Mouse (Mus musculus): ENCODE measurements at regions not wholly inside any gene's neighbourhood (a gene's known extent, or its start where the extent isn't known, plus 50 kb on each side); places are given as distances from the start of the nearest gene placed in this dataset.

- no peak for DNase-seq (ENCODE audit: low spot score)
- no peak for ATAC-seq
- H3K4me3 ChIP-seq (ENCODE audit: low read depth, low read length): no peak overlapping the region
- H3K9me3 ChIP-seq (ENCODE audit: low read length): no peaks in the 10 kb centered on the region
- no peak overlapping the region for H3K4me2 ChIP-seq (replicated peaks; ENCODE audit: low read depth, low read length)
- H3K27ac ChIP-seq (ENCODE audit: low read length): no peak overlapping the region
- TF ChIP-seq EP300 (IDR thresholded peaks at IDR 0.05) (no peak), CTCF (IDR thresholded peaks at IDR 0.05) (no peak)
- no peaks in the 10 kb centered on the region for H3K36me3 ChIP-seq (ENCODE audit: insufficient read depth, low read length)
- no peaks in the 10 kb centered on the region for H3K27me3 ChIP-seq (replicated peaks; ENCODE audit: insufficient read depth, low read length)
- WGBS: 39% methylated on average over 6 of the region's 6 CpGs
- no peak overlapping the region for H3K9ac ChIP-seq (replicated peaks; ENCODE audit: low read depth)
- H3K4me1 ChIP-seq (ENCODE audit: insufficient read depth, low read depth, low read length): no peaks in the 10 kb centered on the region
Observed at GRCm38 (mm10) chr5:91751168-91751567, 211.7 kb downstream of the Rchy1 start.

GRCm38 (mm10) chr5:91746077-91746476, 216.8 kb downstream of the Rchy1 start:
- no peaks in the 10 kb centered on the region for H3K4me1 ChIP-seq (ENCODE audit: insufficient read depth, low read depth, low read length)
- no peak overlapping the region for H3K4me3 ChIP-seq (ENCODE audit: low read depth, low read length)
- DNase-seq (ENCODE audit: low spot score): no peak
- no peak for ATAC-seq
- no peaks in the 10 kb centered on the region for H3K9me3 ChIP-seq (ENCODE audit: low read length)
- 57% methylated on average over 5 of the region's 5 CpGs for WGBS
- H3K27me3 ChIP-seq (replicated peaks; ENCODE audit: insufficient read depth, low read length): no peaks in the 10 kb centered on the region
- H3K27ac ChIP-seq (ENCODE audit: low read length): no peak overlapping the region
- H3K4me2 ChIP-seq (replicated peaks; ENCODE audit: low read depth, low read length): no peak overlapping the region
- H3K9ac ChIP-seq (replicated peaks; ENCODE audit: low read depth): no peak overlapping the region
- TF ChIP-seq CTCF (IDR thresholded peaks at IDR 0.05) (no peak), EP300 (IDR thresholded peaks at IDR 0.05) (no peak)
- no peaks in the 10 kb centered on the region for H3K36me3 ChIP-seq (ENCODE audit: insufficient read depth, low read length)

- no peak for DNase-seq (ENCODE audit: low spot score)
- Histone ChIP-seq H3K27me3 (replicated peaks; ENCODE audit: insufficient read depth, low read length) (no peaks in the 10 kb centered on the region), H3K27ac (ENCODE audit: low read length) (no peak overlapping the region), H3K36me3 (ENCODE audit: insufficient read depth, low read length) (no peaks in the 10 kb centered on the region), H3K4me3 (ENCODE audit: low read depth, low read length) (no peak overlapping the region), H3K9me3 (ENCODE audit: low read length) (no peaks in the 10 kb centered on the region), H3K4me1 (ENCODE audit: insufficient read depth, low read depth, low read length) (no peaks in the 10 kb centered on the region), H3K9ac (replicated peaks; ENCODE audit: low read depth) (no peak overlapping the region), H3K4me2 (replicated peaks; ENCODE audit: low read depth, low read length) (no peak overlapping the region)
- no peak for ATAC-seq
- TF ChIP-seq CTCF (IDR thresholded peaks at IDR 0.05) (no peak), EP300 (IDR thresholded peaks at IDR 0.05) (no peak)
Observed at GRCm38 (mm10) chr5:91744389-91744788, 218.5 kb downstream of the Rchy1 start.

GRCm38 (mm10) chr5:91740159-91740537, 222.7 kb downstream of the Rchy1 start:
- Histone ChIP-seq H3K4me3 (ENCODE audit: low read depth, low read length) (no peak overlapping the region), H3K27me3 (replicated peaks; ENCODE audit: insufficient read depth, low read length) (no peaks in the 10 kb centered on the region), H3K4me1 (ENCODE audit: insufficient read depth, low read depth, low read length) (no peaks in the 10 kb centered on the region), H3K4me2 (replicated peaks; ENCODE audit: low read depth, low read length) (no peak overlapping the region), H3K9me3 (ENCODE audit: low read length) (no peaks in the 10 kb centered on the region), H3K9ac (replicated peaks; ENCODE audit: low read depth) (no peak overlapping the region), H3K27ac (ENCODE audit: low read length) (no peak overlapping the region), H3K36me3 (ENCODE audit: insufficient read depth, low read length) (no peaks in the 10 kb centered on the region)
- no peak for ATAC-seq
- DNase-seq (ENCODE audit: low spot score): no peak
- TF ChIP-seq CTCF (IDR thresholded peaks at IDR 0.05) (no peak), EP300 (IDR thresholded peaks at IDR 0.05) (no peak)
- 25% methylated on average over 4 of the region's 4 CpGs for WGBS

- Histone ChIP-seq H3K27me3 (replicated peaks; ENCODE audit: insufficient read depth, low read length) (no peaks in the 10 kb centered on the region), H3K9me3 (ENCODE audit: low read length) (no peaks in the 10 kb centered on the region), H3K36me3 (ENCODE audit: insufficient read depth, low read length) (no peaks in the 10 kb centered on the region), H3K27ac (ENCODE audit: low read length) (no peak overlapping the region), H3K9ac (replicated peaks; ENCODE audit: low read depth) (no peak overlapping the region), H3K4me2 (replicated peaks; ENCODE audit: low read depth, low read length) (no peak overlapping the region), H3K4me3 (ENCODE audit: low read depth, low read length) (no peak overlapping the region), H3K4me1 (ENCODE audit: insufficient read depth, low read depth, low read length) (no peaks in the 10 kb centered on the region)
- TF ChIP-seq CTCF (IDR thresholded peaks at IDR 0.05): no peak
- TF ChIP-seq EP300 (IDR thresholded peaks at IDR 0.05): no peak
- peak; percentile 39 for DNase-seq (ENCODE audit: low spot score)
- WGBS: 29% methylated on average over 16 of the region's 16 CpGs
- ATAC-seq: peak; percentile 60
Observed at GRCm38 (mm10) chr5:91739433-91740158, 222.2 kb downstream of the Parm1 start.

- no peaks in the 10 kb centered on the region for H3K36me3 ChIP-seq (ENCODE audit: insufficient read depth, low read length)
- TF ChIP-seq CTCF (IDR thresholded peaks at IDR 0.05) (no peak), EP300 (IDR thresholded peaks at IDR 0.05) (no peak)
- no peak overlapping the region for H3K27ac ChIP-seq (ENCODE audit: low read length)
- DNase-seq (ENCODE audit: low spot score): no peak
- H3K4me1 ChIP-seq (ENCODE audit: insufficient read depth, low read depth, low read length): no peaks in the 10 kb centered on the region
- H3K4me3 ChIP-seq (ENCODE audit: low read depth, low read length): no peak overlapping the region
- no peak overlapping the region for H3K9ac ChIP-seq (replicated peaks; ENCODE audit: low read depth)
- ATAC-seq: no peak
- no peak overlapping the region for H3K4me2 ChIP-seq (replicated peaks; ENCODE audit: low read depth, low read length)
- no peaks in the 10 kb centered on the region for H3K27me3 ChIP-seq (replicated peaks; ENCODE audit: insufficient read depth, low read length)
- no peaks in the 10 kb centered on the region for H3K9me3 ChIP-seq (ENCODE audit: low read length)
- 75% methylated on average over 5 of the region's 5 CpGs for WGBS
Observed at GRCm38 (mm10) chr5:91732002-91732401, 214.6 kb downstream of the Parm1 start.

- Histone ChIP-seq H3K4me3 (ENCODE audit: low read depth, low read length) (no peak overlapping the region), H3K4me2 (replicated peaks; ENCODE audit: low read depth, low read length) (no peak overlapping the region), H3K36me3 (ENCODE audit: insufficient read depth, low read length) (no peaks in the 10 kb centered on the region), H3K27ac (ENCODE audit: low read length) (no peak overlapping the region), H3K9ac (replicated peaks; ENCODE audit: low read depth) (no peak overlapping the region), H3K27me3 (replicated peaks; ENCODE audit: insufficient read depth, low read length) (no peaks in the 10 kb centered on the region), H3K9me3 (ENCODE audit: low read length) (no peaks in the 10 kb centered on the region), H3K4me1 (ENCODE audit: insufficient read depth, low read depth, low read length) (no peaks in the 10 kb centered on the region)
- no peak for ATAC-seq
- WGBS: 64% methylated on average over 5 of the region's 5 CpGs
- DNase-seq (ENCODE audit: low spot score): no peak
- no peak for TF ChIP-seq CTCF (IDR thresholded peaks at IDR 0.05)
- TF ChIP-seq EP300 (IDR thresholded peaks at IDR 0.05): no peak
Observed at GRCm38 (mm10) chr5:91731155-91731554, 213.7 kb downstream of the Parm1 start.

All from lung, postnatal 0 days (tissue).